ENCODE assay signal across 23 mouse cellular contexts in the genomic region with DNA sequence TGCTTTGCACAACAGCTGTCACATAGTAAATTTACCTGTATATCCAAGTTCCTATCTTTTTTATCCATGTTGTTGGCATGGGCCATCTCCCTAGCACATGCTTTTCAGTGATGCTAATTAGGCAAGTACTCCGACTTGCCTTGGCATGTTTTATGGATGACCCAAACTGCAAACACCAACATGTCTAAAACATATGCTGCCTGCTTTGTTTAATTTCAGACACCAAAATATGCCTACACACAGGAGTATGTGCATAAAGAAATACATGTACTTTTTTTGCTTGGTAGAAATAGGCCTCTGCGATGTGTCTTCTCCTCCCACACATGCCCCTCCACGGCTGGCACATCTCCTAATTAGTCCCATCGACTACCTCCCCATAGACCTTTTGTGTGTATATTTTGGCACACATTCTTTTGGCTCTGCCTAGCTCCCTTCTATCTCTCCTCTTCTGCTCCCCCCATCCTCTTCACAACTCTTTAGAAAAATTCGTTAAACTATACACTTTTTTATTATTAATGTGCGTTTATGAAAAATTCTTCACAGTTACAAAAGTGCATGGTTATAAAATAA. TPM values are rescaled to one million over a fixed set of nuclear protein-coding genes. Genes with fewer than 3 reads are reported as not detected.
"Had no signal": no experiment of that assay in that cellular context is flagged by ENCODE, and none has a peak within 500 bp of the region (broad histone marks: within the 10 kb centered on the region; RNA-seq: fewer than 3 reads in every experiment).

No protein-coding gene starts in this region.

- H3K4me1 ChIP-seq: limb, embryonic 12.5 days; limb, embryonic 15.5 days; megakaryocyte, embryonic 14.5 days; midbrain, embryonic 13.5 days; neural tube, embryonic 13.5 days had no signal

- H3K27ac ChIP-seq: kidney, postnatal 0 days; layer of hippocampus, adult 2 months; limb, embryonic 12.5 days; limb, embryonic 15.5 days; liver, embryonic 14.5 days; midbrain, embryonic 10.5 days; midbrain, embryonic 13.5 days; neural tube, embryonic 13.5 days had no signal

- H3K4me3 ChIP-seq: layer of hippocampus, adult 2 months; limb, embryonic 12.5 days; limb, embryonic 15.5 days; megakaryocyte, embryonic 14.5 days; midbrain, embryonic 10.5 days; midbrain, embryonic 13.5 days; myocyte; neural tube, embryonic 13.5 days had no signal

- H3K36me3 ChIP-seq: limb, embryonic 12.5 days; limb, embryonic 15.5 days; midbrain, embryonic 10.5 days had no signal

- DNase-seq: kidney, postnatal 25 days; layer of hippocampus, adult 9-11 months; liver, postnatal 0 days; lung, embryonic 14.5 days; lung, postnatal 36 days; retina, postnatal 1 day; thymus, adult 18-20 months; thymus, postnatal 36 days had no signal

- H3K9me3 ChIP-seq: limb, embryonic 12.5 days; limb, embryonic 15.5 days; midbrain, embryonic 10.5 days; midbrain, embryonic 13.5 days; neural tube, embryonic 13.5 days had no signal

- H3K9ac ChIP-seq: limb, embryonic 12.5 days; limb, embryonic 15.5 days; liver, embryonic 14.5 days; liver, postnatal 0 days; lung, embryonic 14.5 days; midbrain, embryonic 13.5 days; neural tube, embryonic 13.5 days had no signal

- ATAC-seq: liver, postnatal 0 days; lung, postnatal 0 days; midbrain, embryonic 13.5 days; midbrain, embryonic 16.5 days had no signal

- H3K4me2 ChIP-seq: limb, embryonic 12.5 days; limb, embryonic 15.5 days; liver, embryonic 11.5 days; lung, embryonic 14.5 days; midbrain, embryonic 13.5 days; neural tube, embryonic 13.5 days had no signal

- H3K27me3 ChIP-seq: midbrain, embryonic 13.5 days; neural tube, embryonic 13.5 days had no signal

RNA-seq across cellular contexts. Expression of a gene that starts 9.3 kb away (rescaled TPM):
- total RNA-seq: monocyte, adult 5-6 weeks; neutrophil, adult 5-6 weeks had no signal

RNA-seq across cellular contexts. Expression of a gene that starts 51.6 kb away (rescaled TPM):
- total RNA-seq: monocyte, adult 5-6 weeks had no signal
